Mouse (Mus musculus) embryonic facial prominence, embryonic 11.5 days (tissue): ENCODE data around the gene Tatdn2. TPM values are rescaled to one million over a fixed set of nuclear protein-coding genes. Genes with fewer than 3 reads are reported as not detected.
"Not testable (repeated sequence)": the region's sequence is repeated elsewhere in the genome, so short reads cannot be mapped to it uniquely, and the experiment has no call there.

ENCODE experiments used
- ATAC-seq: fragments of 200-750 bp; cut with Nextera tagmentation; replicated peaks from 2 replicates; pipeline ENCODE4 v1.8.0; 2017; ENCODE audit warnings: low read depth; ENCODE audit not compliant: insufficient number of reproducible peaks, low FRiP score, low TSS enrichment
- DNase-seq: peaks from one replicate; pipeline ENCODE4 v3.0.0-alpha.2; 2015; ENCODE audit warnings: low spot score
- H3K27ac ChIP-seq: fragments of 300-500 bp; sonication (generic); replicated peaks from 2 replicates; pipeline ENCODE4 v1.5.1; 2014; ENCODE audit warnings: mild to moderate bottlenecking, low read depth, low read length, control low read depth
- H3K27me3 ChIP-seq: fragments of 300-500 bp; sonication (generic); 2 replicates; pipeline ENCODE4 v1.6.1; 2014; ENCODE audit warnings: mild to moderate bottlenecking, low read length, moderate library complexity, mixed read lengths; ENCODE audit not compliant: control insufficient read depth, insufficient read depth
- H3K36me3 ChIP-seq: fragments of 300-500 bp; sonication (generic); replicated peaks from 2 replicates; pipeline ENCODE4 v1.6.1; 2014; ENCODE audit warnings: low read depth, mild to moderate bottlenecking, low read length, moderate library complexity, mixed read lengths; ENCODE audit not compliant: control insufficient read depth, insufficient read depth
- H3K4me1 ChIP-seq: fragments of 300-500 bp; sonication (generic); 2 replicates; pipeline ENCODE4 v1.6.1; 2014; ENCODE audit warnings: low read length, mixed read lengths; ENCODE audit not compliant: control insufficient read depth, insufficient read depth
- H3K4me2 ChIP-seq: fragments of 300-500 bp; sonication (generic); 2 replicates; pipeline ENCODE4 v1.6.1; 2014; ENCODE audit warnings: low read depth, mild to moderate bottlenecking, control low read depth, low read length, moderate library complexity
- H3K4me3 ChIP-seq: fragments of 300-500 bp; sonication (generic); 2 replicates; pipeline ENCODE4 v1.5.1; 2014; ENCODE audit warnings: low read depth, low read length, control low read depth
- H3K9ac ChIP-seq: fragments of 300-500 bp; sonication (generic); replicated peaks from 2 replicates; pipeline ENCODE4 v1.6.1; 2014; ENCODE audit warnings: mild to moderate bottlenecking, control low read depth, low read length
- H3K9me3 ChIP-seq: fragments of 300-500 bp; sonication (generic); replicated peaks from 2 replicates; pipeline ENCODE4 v1.6.1; 2016; ENCODE audit warnings: mild to moderate bottlenecking, low read length, inconsistent platforms, mixed read lengths; ENCODE audit not compliant: control insufficient read depth
- WGBS: fragments of 180-500 bp; shearing (Covaris S2); extraction: QIAGEN DNeasy Blood & Tissue Kit; methylation state at CpG from one replicate; pipeline ENCODE4 v1.1.7; 2014; 5-methylcytosine and 5-hydroxymethylcytosine counted together
- polyA plus RNA-seq: library from polyadenylated mRNA; unstranded; fragments of >200 nt; fragmentation: Nextera tagmentation; extraction: Ambion mirVana; gene quantifications from 2 replicates; pipeline ENCODE4 v1.2.1, GENCODE M21; 2014

Gene Tatdn2
- polyA plus RNA-seq, 1 experiment from 2014 or later: 0.84 TPM

- no peaks in the 10 kb centered on the region for H3K9me3 ChIP-seq
- H3K27ac ChIP-seq: peak overlapping the region; percentile 44
- WGBS: 59% methylated on average over 4 of the region's 4 CpGs
- ATAC-seq (no peak), DNase-seq (no peak)
- peaks cover 6% of the 10 kb centered on the region for H3K4me1 ChIP-seq
- H3K27me3 ChIP-seq: no peaks in the 10 kb centered on the region
- H3K4me3 ChIP-seq: no peak overlapping the region
- H3K36me3 ChIP-seq: no peaks in the 10 kb centered on the region
- peak overlapping the region; percentile 13; the same call in 1 of the 2 replicates for H3K4me2 ChIP-seq
- H3K9ac ChIP-seq: 0 out of 2 replicates have a peak overlapping the region, but pooled peaks have one; percentile 33
Observed at GRCm38 (mm10) chr6:113691084-113691462, 5.8 kb upstream of the Tatdn2 start.

GRCm38 (mm10) chr6:113692661-113693133, 4.2 kb upstream of the Tatdn2 start:
- Histone ChIP-seq H3K4me2 (no peak overlapping the region), H3K9me3 (no peaks in the 10 kb centered on the region), H3K4me1 (peaks cover 6% of the 10 kb centered on the region), H3K27me3 (no peaks in the 10 kb centered on the region), H3K36me3 (no peaks in the 10 kb centered on the region), H3K4me3 (no peak overlapping the region), H3K9ac (no peak overlapping the region), H3K27ac (no peak overlapping the region)
- no peak for ATAC-seq
- no peak for DNase-seq
- WGBS: 89% methylated on average over 5 of the region's 5 CpGs

GRCm38 (mm10) chr6:113693377-113693776, 3.5 kb upstream of the Tatdn2 start:
- no peak for ATAC-seq
- H3K9me3 ChIP-seq: no peaks in the 10 kb centered on the region
- no peak overlapping the region for H3K27ac ChIP-seq
- no peaks in the 10 kb centered on the region for H3K36me3 ChIP-seq
- no peak overlapping the region for H3K4me2 ChIP-seq
- H3K9ac ChIP-seq: no peak overlapping the region
- no peak for DNase-seq
- H3K27me3 ChIP-seq: no peaks in the 10 kb centered on the region
- H3K4me3 ChIP-seq: no peak overlapping the region
- H3K4me1 ChIP-seq: peaks cover 6% of the 10 kb centered on the region
- WGBS: 95% methylated on average over 5 of the region's 5 CpGs

GRCm38 (mm10) chr6:113695203-113695602, 1.6 kb upstream of the Tatdn2 start:
- WGBS: 88% methylated on average over 1 of the region's 1 CpGs
- H3K27ac ChIP-seq: no peak overlapping the region
- no peak for DNase-seq
- H3K4me3 ChIP-seq: no peak overlapping the region
- H3K36me3 ChIP-seq: no peaks in the 10 kb centered on the region
- no peaks in the 10 kb centered on the region; the same call in 1 of the 2 replicates for H3K4me1 ChIP-seq
- H3K9me3 ChIP-seq: no peaks in the 10 kb centered on the region
- H3K9ac ChIP-seq: no peak overlapping the region
- H3K4me2 ChIP-seq: no peak overlapping the region
- no peak for ATAC-seq
- no peaks in the 10 kb centered on the region for H3K27me3 ChIP-seq

GRCm38 (mm10) chr6:113695766-113696355, 989 bp upstream of the Tatdn2 start:
- 72% methylated on average over 4 of the region's 4 CpGs for WGBS
- no peak for ATAC-seq
- Histone ChIP-seq H3K4me1 (no peaks in the 10 kb centered on the region), H3K27ac (0 out of 2 replicates have a peak overlapping the region, but pooled peaks have one; percentile 47), H3K9me3 (no peaks in the 10 kb centered on the region), H3K9ac (peak overlapping the region; percentile 43; the same call in 1 of the 2 replicates), H3K4me2 (no peak overlapping the region), H3K36me3 (no peaks in the 10 kb centered on the region), H3K27me3 (no peaks in the 10 kb centered on the region), H3K4me3 (no peak overlapping the region; the same call in 1 of the 2 replicates)
- DNase-seq: no peak

- H3K9ac ChIP-seq: peak overlapping the region; percentile 83
- H3K27me3 ChIP-seq: no peaks in the 10 kb centered on the region
- H3K9me3 ChIP-seq: no peaks in the 10 kb centered on the region
- no peak for ATAC-seq
- H3K27ac ChIP-seq: peak overlapping the region; percentile 82
- DNase-seq: peak; percentile 18
- H3K4me1 ChIP-seq: no peaks in the 10 kb centered on the region
- peak overlapping the region; percentile 91 for H3K4me3 ChIP-seq
- WGBS: under 1% methylated on average over 90 of the region's 113 CpGs
- H3K36me3 ChIP-seq: no peaks in the 10 kb centered on the region; the same call in 1 of the 2 replicates
- H3K4me2 ChIP-seq: peak overlapping the region; percentile 99
Observed at GRCm38 (mm10) chr6:113697222-113698205, 664 bp downstream of the Tatdn2 start.

GRCm38 (mm10) chr6:113712718-113713117, 15.9 kb downstream of the Tatdn2 start:
- peaks cover 8% of the 10 kb centered on the region for H3K36me3 ChIP-seq
- H3K27ac ChIP-seq: no peak overlapping the region
- ATAC-seq (no peak), DNase-seq (no peak)
- no peaks in the 10 kb centered on the region for H3K27me3 ChIP-seq
- H3K9ac ChIP-seq: no peak overlapping the region
- no peaks in the 10 kb centered on the region for H3K4me1 ChIP-seq
- no peak overlapping the region for H3K4me2 ChIP-seq
- 92% methylated on average over 3 of the region's 3 CpGs for WGBS
- H3K9me3 ChIP-seq: no peaks in the 10 kb centered on the region
- no peak overlapping the region for H3K4me3 ChIP-seq

- ATAC-seq, DNase-seq, H3K9ac ChIP-seq, H3K27me3 ChIP-seq, H3K4me2 ChIP-seq, H3K4me1 ChIP-seq, H3K27ac ChIP-seq, H3K4me3 ChIP-seq, H3K9me3 ChIP-seq, H3K36me3 ChIP-seq: not testable (repeated sequence)
- 98% methylated on average over 5 of the region's 5 CpGs for WGBS
Observed at GRCm38 (mm10) chr6:113713389-113713788, 16.5 kb downstream of the Tatdn2 start.
